Mouse (Mus musculus): Measurements from ENCODE around the gene Rgs10.
"Not testable (repeated sequence)": the region's sequence is repeated elsewhere in the genome, so short reads cannot be mapped to it uniquely, and the experiment has no call there.

Gene Rgs10

DNA sequence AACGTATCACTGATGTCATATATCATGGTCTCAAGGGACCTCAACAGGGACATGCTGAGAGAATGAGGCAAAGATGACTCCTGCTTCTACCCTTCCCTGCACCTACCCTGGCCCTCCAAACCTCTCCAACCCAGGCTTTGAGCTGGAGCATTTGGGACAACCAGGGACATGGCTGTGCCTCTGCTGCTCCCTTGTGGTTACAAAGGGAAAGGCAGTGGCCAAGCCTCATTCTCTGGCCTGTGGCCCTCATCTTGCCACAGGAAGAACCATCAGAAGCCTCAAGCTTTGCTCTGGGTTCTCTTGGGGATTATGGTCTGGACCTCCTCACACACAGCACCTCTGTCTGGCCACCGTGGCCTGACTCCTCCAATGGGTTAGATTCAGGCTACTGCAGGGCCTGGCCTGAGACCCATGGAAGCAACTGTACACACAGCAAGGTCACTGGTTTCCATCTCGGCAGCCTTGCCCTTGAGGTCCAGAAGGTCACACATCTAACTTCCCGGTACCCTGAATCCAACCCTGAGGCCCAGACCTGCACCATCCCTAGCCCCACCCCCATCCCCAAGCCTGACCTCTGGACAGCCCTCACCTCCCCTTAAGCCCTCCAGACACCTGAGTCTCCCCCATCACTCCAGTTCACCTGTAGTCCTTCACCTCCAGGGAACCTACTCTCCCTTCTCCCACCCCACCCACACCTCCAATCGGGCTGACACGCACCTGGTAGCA, 73.5 kb downstream of the Rgs10 start:
- no peak for DNase-seq (ENCODE audit: low read depth, low spot score)

DNA sequence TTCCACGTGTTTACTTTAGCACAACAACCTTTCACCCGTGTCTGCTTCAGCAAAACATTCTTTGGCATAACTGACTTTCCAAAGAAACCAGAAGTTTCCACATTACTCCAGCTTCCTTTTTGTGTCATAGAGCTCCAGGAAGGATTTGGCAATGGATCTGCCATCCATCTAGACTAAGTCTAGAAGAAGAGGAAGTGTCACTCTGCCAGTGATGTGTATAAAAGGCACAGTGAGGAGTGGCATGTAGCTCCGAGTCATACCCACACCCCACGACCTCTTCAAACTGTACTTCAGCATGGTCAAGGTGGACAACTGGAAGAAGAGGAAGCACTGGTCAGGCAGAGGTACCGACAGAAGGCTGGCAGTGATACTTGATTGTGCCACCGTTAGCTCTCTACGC, 74.1 kb downstream of the Rgs10 start:
- DNase-seq (ENCODE audit: low read depth, low spot score): no peak

DNA sequence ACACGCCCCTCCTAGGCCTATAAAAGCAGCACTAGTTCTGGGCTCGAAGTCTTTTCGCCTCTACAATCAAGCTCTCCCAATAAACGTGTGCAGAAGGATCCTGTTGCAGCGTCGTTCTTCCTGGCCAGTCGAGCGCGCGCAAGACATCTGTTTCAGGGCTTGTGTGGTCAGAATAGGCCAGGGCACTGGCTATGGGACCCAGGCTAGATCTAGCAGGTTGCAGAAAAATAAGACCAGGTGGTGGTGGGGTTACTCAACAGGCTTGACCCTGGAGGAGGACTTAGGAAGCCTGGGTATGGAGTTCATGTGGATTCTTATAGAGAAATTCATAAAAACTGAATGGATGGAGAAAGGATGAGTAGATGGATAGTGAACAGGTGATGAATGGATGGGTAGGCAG, 75.9 kb downstream of the Rgs10 start:
- DNase-seq (ENCODE audit: low read depth, low spot score): not testable (repeated sequence)

DNA sequence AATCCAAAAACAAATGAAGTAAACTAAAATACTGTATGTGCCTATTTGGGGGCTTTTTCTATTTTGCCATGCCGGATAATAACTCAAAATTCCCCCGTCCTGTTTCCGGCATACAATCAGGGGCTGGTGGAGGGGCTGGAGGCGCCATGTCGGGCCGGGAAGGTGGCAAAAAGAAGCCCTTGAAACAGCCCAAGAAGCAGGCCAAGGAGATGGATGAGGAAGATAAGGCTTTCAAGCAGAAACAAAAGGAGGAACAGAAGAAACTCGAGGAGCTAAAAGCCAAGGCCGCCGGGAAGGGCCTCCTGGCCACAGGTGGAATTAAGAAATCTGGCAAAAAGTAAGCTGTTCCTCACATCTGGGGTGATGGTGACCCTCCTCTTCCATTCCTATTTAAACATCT, 78.2 kb downstream of the Rgs10 start:
- not testable (repeated sequence) for DNase-seq (ENCODE audit: low read depth, low spot score)

DNA sequence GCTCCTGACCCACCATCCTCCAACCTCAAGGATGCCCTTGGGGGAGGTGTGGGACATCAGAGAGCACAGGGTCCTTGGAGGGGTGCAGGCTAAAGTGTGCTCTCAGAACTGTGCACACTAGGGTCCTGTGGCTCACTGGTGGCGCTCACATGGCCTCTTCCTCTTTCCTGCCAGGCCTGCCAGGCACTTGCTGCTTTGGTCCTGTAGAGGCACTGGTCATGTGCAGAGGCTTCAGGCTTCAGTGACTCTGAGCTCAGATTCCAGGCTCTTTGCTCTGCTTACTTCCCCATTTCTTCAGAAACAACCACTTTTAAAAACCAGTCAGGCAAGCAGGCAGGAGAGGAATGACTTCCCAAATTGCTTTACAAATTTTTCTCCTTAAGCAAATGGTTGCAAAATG, 85.7 kb downstream of the Rgs10 start:
- no peak for DNase-seq (ENCODE audit: low read depth, low spot score)

DNA sequence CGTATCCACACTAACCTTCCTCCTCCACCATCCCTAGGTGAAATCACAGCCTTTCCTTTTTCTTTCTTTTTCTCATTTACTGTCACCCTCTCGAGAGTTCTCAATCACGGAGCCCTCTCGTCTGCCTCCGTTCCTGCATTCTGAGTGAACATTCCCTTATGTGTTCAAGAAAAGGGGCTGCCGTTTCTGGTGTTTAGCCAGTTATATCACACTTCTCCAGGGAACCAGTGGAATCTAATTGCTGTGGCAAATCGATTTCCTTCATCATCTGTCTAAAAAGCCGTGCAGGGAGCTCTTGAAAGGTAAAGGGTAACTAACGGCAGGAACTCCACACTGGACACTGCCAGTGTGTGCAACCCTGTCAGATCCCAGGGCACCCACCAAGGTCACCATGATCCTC, 87.6 kb downstream of the Rgs10 start:
- no peak for DNase-seq (ENCODE audit: low read depth, low spot score)

DNA sequence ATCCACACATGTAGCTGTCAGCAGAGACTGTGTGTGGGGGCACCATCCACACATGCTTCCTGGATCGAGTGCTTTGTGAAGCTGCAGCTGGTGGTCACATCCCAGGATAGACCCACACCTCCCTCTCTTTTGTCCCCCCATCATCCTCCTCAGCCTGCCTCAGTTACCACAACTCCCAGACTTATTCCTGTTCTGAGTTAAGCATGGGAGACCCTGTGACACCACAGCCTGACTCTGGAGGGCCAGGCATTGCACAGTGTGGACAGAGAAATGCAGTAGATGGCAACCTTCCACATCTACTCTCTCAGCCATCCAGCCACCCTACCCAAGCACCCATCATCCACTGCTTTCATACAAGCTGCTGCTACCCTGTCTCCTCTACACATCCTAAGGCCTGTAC, 93.6 kb downstream of the Rgs10 start:
- no peak for DNase-seq (ENCODE audit: low read depth, low spot score)

All from telencephalon, adult 2 months (tissue).